Mouse (Mus musculus) E14TG2a.4 (cell line): ENCODE data around the gene Ccdc36.

ENCODE experiments used
- CTCF ChIP-seq: conservative IDR thresholded peaks from 2 replicates; pipeline ENCODE4 v1.5.1; 2014; ENCODE audit warnings: low read length
- NANOG ChIP-seq: IDR thresholded peaks from 2 replicates; pipeline ENCODE4 v1.6.1; 2014; ENCODE audit warnings: borderline replicate concordance, low read length, mixed read lengths
- POU5F1 ChIP-seq: IDR thresholded peaks from 2 replicates; pipeline ENCODE4 v1.6.1; 2014; ENCODE audit warnings: low read length, borderline replicate concordance

GRCm38 (mm10) chr9:108440485-108440884 is 12.2 kb upstream of the Ccdc36 start:
- TF ChIP-seq CTCF (no peak), NANOG (no peak), POU5F1 (no peak)
